Mouse (Mus musculus) mouse embryonic stem cell (cell line): Measurements from ENCODE around the gene Serpina1e.

Experiments used
- in situ Hi-C, 2 experiments: fragments of 300-500 bp; cut with MboI; formaldehyde crosslinking; loops; 1 replicate in 1 of 2; 3 replicates in 1 of 2; pipeline ENCODE4 v1.14.3; 2019 to 2020; ENCODE audit warnings: low sequenced_read_pairs in 2 of 2, low pct_unique_long_range_greater_than_20kb in 1 of 2, mixed read lengths in 1 of 2; ENCODE audit not compliant: unreplicated experiment in 1 of 2

Gene Serpina1e

DNA sequence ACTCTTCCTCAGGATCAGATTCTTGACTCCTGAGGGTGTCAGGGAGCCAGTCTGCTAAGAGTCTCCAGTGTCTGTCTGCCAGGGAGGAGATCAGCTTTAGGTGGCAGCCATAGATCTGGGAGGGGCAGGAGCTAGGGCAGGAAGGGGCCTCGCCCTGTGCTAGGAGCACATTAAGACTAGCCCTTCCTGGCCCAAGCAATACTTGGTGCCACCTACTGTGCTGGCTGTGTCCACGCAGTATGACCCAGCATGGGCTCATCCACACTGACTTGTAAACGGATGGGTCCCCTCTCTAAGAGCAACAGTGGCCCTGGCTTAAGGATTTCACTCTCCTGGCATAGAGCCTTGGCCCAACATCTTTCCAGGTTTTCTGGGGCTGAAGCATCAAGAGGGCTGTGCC, at the start of gene Serpina1e:
Gene Serpina1e (minus strand): TSS at position 178 of the 400 bp plus-strand sequence.
- in situ Hi-C loops, result no loop called here

DNA sequence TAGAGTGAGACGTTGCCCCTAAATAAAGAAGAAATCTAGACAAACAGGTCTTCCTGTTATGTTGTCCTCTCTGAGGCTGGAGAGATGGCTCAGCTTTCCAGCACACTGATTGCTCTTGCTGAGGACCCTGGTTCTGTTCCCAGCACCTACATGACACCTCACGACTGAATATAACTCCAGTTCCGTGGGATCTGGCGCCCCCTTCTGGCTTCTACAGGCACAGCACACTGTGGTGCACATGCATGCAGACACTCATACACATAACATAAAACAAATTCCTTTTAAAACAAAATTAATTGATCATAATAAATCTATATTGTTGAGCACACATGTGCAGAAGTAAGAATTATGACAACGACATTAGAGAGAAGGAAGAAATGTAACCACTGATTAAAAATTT, 45.9 kb upstream of the Serpina1e start:
- in situ Hi-C loops, result no loop called here

DNA sequence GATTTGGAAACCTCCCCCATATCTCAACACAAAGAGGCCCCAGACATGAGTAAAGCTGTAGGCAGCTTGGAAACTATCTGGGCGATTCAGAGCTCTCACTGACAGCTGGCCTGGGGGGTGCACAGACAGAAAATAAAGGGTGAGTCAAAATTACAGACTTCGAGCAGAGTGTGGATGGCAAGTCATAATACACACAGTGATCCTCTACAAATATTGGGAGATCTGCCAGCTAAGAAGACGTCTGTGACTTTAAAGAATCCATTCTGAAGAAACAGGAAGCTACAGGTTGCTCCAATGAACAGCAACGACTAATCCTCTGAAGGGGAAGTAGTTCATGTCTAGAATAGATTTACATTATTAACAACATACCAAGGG, 44.5 kb upstream of the Serpina1e start:
- in situ Hi-C loops, result no loop called here

- in situ Hi-C loops, result no loop called here
Measured at GRCm38 (mm10) chr12:104002569-104003237, 43.9 kb upstream of the Serpina1e start.

GRCm38 (mm10) chr12:104000594-104000993, 41.8 kb upstream of the Serpina1e start:
- in situ Hi-C loops, result no loop called here

- in situ Hi-C loops, result loop anchor here (10.0 kb wide), 2 partner anchors 415 to 425 kb away; no protein-coding TSS in a partner anchor
Measured at GRCm38 (mm10) chr12:103999611-104000010, 40.8 kb upstream of the Serpina1e start.

GRCm38 (mm10) chr12:103996513-103996912, 37.7 kb upstream of the Serpina1e start:
- in situ Hi-C loops, result loop anchor here (10.0 kb wide), 2 partner anchors 418 to 428 kb away; no protein-coding TSS in a partner anchor

DNA sequence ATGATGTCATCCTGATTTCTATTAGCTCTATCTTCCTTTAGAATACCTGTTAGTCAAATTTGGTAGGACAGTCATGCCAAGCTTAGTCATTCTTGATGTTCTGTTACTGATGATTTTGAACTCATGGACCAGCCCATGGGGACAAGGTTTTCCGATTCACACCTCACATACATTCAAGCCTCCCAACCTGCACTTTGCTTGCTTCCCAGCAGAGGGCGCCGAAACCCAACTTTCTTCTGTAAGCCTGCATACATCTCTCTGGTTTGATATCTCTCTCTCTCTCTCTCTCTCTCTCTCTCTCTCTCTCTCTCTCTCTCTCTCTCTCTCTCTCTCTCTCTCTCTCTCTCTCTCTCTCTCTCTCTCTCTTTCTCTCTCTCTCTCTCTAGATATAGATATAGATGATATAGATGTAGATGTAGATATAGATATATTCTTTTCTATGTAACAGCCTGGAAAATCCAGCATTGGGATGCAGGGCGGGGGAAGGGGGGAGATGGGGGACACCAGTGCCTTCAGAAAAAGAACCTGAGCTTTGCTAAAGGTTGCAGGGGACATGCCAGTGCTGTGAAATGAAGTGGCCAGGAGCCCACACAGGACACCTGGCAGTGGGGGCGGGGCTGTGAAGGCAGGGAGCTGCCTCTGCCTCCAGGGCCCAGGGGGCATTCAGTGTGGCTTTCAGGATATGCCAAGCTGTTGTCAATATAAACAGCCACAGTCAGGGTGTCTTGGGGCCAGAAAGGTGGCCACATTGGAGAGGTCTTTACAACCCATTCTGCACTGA, 36.7 kb upstream of the Serpina1e start:
- in situ Hi-C loops, result loop anchor here (10.0 kb wide), 2 partner anchors 419 to 429 kb away; no protein-coding TSS in a partner anchor

DNA sequence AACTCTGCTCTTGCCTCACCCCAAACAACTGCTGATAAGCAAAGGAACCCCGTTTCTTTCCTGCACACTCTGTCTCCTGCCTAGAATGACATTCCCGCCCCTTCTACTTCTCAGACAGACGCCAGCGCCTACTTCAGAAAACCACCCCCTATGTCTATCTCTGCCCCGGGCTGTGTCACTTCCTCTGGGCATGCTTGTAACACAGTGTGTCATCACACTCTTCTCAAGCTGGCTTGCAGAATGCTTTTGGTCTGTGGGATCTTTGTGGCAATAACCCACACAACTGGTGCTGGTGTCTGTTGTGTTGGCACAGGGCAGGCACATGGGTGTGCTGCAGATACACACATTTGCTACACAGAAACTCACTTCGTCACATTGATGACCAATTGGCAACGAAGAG, 34.2 kb upstream of the Serpina1e start:
- in situ Hi-C loops, result loop anchor here (10.0 kb wide), 2 partner anchors 422 to 432 kb away; no protein-coding TSS in a partner anchor

GRCm38 (mm10) chr12:103989857-103990256, 31.1 kb upstream of the Serpina1e start, which contains the start of gene Serpina11:
Gene Serpina11 (minus strand): TSS chr12:103989957.
- in situ Hi-C loops, result loop anchor here (10.0 kb wide), 2 partner anchors 425 to 435 kb away; no protein-coding TSS in a partner anchor

- in situ Hi-C loops, result no loop called here
Measured at GRCm38 (mm10) chr12:103989514-103989767, 30.7 kb upstream of the Serpina1e start.

- in situ Hi-C loops, result no loop called here
Measured at GRCm38 (mm10) chr12:103988754-103989513, 30.2 kb upstream of the Serpina1e start.

- in situ Hi-C loops, result no loop called here
Measured at GRCm38 (mm10) chr12:103985868-103986267, 27.1 kb upstream of the Serpina1e start.

- in situ Hi-C loops, result no loop called here
Measured at GRCm38 (mm10) chr12:103984935-103985334, 26.2 kb upstream of the Serpina1e start.

- in situ Hi-C loops, result no loop called here
Measured at GRCm38 (mm10) chr12:103981646-103982360, 23.0 kb upstream of the Serpina1e start.

GRCm38 (mm10) chr12:103978294-103978693, 19.5 kb upstream of the Serpina1e start:
- in situ Hi-C loops, result no loop called here

DNA sequence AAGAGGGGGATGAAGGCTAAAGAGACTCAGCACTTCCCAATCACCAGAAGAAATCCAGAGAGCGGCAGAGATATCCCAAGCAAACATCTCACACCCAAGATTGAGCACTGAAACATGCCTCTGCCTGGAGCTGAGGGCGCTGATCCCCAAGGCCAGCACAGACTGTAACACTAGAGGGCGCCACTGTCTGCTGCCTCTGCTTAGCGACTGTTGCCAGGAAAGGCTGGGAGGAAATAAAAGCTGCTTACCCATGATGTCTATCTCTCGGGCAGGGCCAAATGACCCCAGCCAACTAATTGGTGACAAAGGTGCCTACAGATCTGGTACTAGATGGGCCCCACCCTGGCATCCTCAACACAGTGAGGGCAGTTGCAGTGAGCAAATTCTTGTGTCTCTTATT, 19.1 kb upstream of the Serpina1e start:
- in situ Hi-C loops, result no loop called here

DNA sequence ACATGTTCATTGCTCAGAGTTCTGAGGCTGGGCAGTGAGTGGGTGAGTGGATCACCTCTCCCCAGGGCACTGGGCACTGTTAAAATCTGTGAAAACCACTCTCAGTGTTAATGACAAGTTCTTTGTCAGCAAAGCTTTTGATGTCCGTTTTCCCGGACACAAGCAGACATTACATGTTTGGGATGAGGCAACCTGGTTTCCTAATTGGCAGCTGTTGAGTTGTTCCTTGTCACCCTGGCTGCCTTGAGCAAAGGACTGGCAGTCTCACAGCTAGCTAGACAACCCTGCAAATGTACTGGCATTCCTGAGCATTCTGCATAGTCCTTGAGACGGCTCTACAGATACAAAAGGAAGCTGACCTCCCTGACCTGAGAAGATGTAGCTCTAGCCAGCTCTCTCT, 18.3 kb upstream of the Serpina1e start:
- in situ Hi-C loops, result no loop called here
